Comparison of ENCODE assay signal across 9 mouse cellular contexts in the genomic region with DNA sequence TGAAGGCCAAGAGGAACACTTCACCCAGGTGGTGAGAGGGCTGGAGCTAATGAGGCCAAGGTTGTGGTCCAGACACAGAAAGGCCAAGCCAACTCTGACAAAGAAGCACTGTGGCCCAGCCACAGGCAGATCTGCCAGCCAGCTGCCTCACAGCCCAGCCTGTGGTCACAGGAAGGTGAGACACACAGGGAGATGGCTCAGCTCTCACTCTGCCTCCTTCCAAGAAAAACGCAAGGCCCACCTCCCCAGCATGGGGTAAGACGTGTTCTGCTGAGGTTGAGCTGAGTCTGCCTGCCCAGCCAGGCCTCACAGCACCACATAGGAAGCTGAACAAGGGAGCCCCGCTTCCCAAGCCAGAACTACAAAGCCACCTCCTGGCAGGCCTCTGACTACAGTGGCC. TPM values are rescaled to one million over a fixed set of nuclear protein-coding genes. Genes with fewer than 3 reads are reported as not detected.
DNase-seq lines count a peak whose midpoint lies in the region; ATAC-seq and TF ChIP-seq lines count a peak whose summit lies in the region.
"Had no signal": no experiment of that assay in that cellular context is flagged by ENCODE, and none has a peak within 500 bp of the region (broad histone marks: within the 10 kb centered on the region; RNA-seq: fewer than 3 reads in every experiment).

No protein-coding gene starts in this region.

- peaks cover 10% of the 10 kb centered on the region; the same call in 1 of the 2 replicates for H3K4me1 ChIP-seq in heart, embryonic 15.5 days (replicated peaks)
- H3K4me1 ChIP-seq in stomach, postnatal 0 days (replicated peaks; ENCODE audit: control insufficient read depth, insufficient read depth) = no peaks in the 10 kb centered on the region; the same call in 1 of the 2 replicates
- H3K4me1 ChIP-seq in lung, postnatal 0 days (ENCODE audit: insufficient read depth, low read depth, low read length) = no peaks in the 10 kb centered on the region

- TF ChIP-seq EP300 in stomach, postnatal 0 days (optimal IDR thresholded peaks at IDR 0.05) = no peak
- no peak for TF ChIP-seq EP300 in lung, postnatal 0 days (IDR thresholded peaks at IDR 0.05)

- 65% methylated on average over 3 of the region's 3 CpGs for WGBS in heart, embryonic 15.5 days
- 79% methylated on average over 3 of the region's 3 CpGs for WGBS in stomach, postnatal 0 days
- WGBS in lung, postnatal 0 days = 72% methylated on average over 3 of the region's 3 CpGs

- TF ChIP-seq CTCF in stomach, postnatal 0 days (IDR thresholded peaks at IDR 0.05; ENCODE audit: low read depth) = no peak
- TF ChIP-seq CTCF in lung, postnatal 0 days (IDR thresholded peaks at IDR 0.05) = no peak

- H3K9me3 ChIP-seq in heart, embryonic 15.5 days (replicated peaks) = no peaks in the 10 kb centered on the region
- H3K9me3 ChIP-seq in stomach, postnatal 0 days (ENCODE audit: control insufficient read depth, low read length) = no peaks in the 10 kb centered on the region
- H3K9me3 ChIP-seq in lung, postnatal 0 days (ENCODE audit: low read length) = no peaks in the 10 kb centered on the region

- H3K4me2 ChIP-seq in heart, embryonic 15.5 days = no peak overlapping the region
- H3K4me2 ChIP-seq in stomach, postnatal 0 days (replicated peaks; ENCODE audit: low read depth) = no peak overlapping the region
- H3K4me2 ChIP-seq in lung, postnatal 0 days (replicated peaks; ENCODE audit: low read depth, low read length) = no peak overlapping the region

- intact Hi-C loops in heart, postnatal 25 days (cut with DNase I) = no loop called here

- no peak overlapping the region for H3K4me3 ChIP-seq in heart, embryonic 15.5 days
- no peak overlapping the region for H3K4me3 ChIP-seq in stomach, postnatal 0 days (ENCODE audit: low read depth, low read length)
- no peak overlapping the region for H3K4me3 ChIP-seq in lung, postnatal 0 days (ENCODE audit: low read depth, low read length)

- H3K27me3 ChIP-seq in heart, embryonic 15.5 days = no peaks in the 10 kb centered on the region
- no peaks in the 10 kb centered on the region for H3K27me3 ChIP-seq in stomach, postnatal 0 days (ENCODE audit: control insufficient read depth, insufficient read depth, low read length)
- no peaks in the 10 kb centered on the region for H3K27me3 ChIP-seq in lung, postnatal 0 days (replicated peaks; ENCODE audit: insufficient read depth, low read length)

- ATAC-seq in heart, embryonic 15.5 days (replicated peaks; ENCODE audit: insufficient number of reproducible peaks, insufficient read depth, low FRiP score, low read depth) = peak; percentile 39
- 0 out of 2 replicates have a peak, but pooled peaks have one; percentile 40 for ATAC-seq in stomach, postnatal 0 days (ENCODE audit: low FRiP score, low TSS enrichment)
- no peak for ATAC-seq in lung, postnatal 0 days

- H3K9ac ChIP-seq in heart, embryonic 15.5 days = no peak overlapping the region
- H3K9ac ChIP-seq in stomach, postnatal 0 days (ENCODE audit: low read length) = no peak overlapping the region
- no peak overlapping the region for H3K9ac ChIP-seq in lung, postnatal 0 days (replicated peaks; ENCODE audit: low read depth)

- DNase-seq in heart, postnatal 25 days (ENCODE audit: low spot score) = no peak
- DNase-seq in thymus, postnatal 0 days (ENCODE audit: low spot score) = peak; percentile 14
- no peak for DNase-seq in thymus, postnatal 36 days
- DNase-seq in gastrocnemius, postnatal 25 days = peak; percentile 20
- DNase-seq in stomach, postnatal 0 days (ENCODE audit: low spot score) = no peak
- DNase-seq in left cerebral cortex, adult 11 months (ENCODE audit: low spot score) = no peak
- no peak for DNase-seq in lung, postnatal 0 days (ENCODE audit: low spot score)

- peak overlapping the region; percentile 65 for H3K27ac ChIP-seq in heart, embryonic 15.5 days
- no peak overlapping the region for H3K27ac ChIP-seq in stomach, postnatal 0 days (replicated peaks)
- no peak overlapping the region for H3K27ac ChIP-seq in lung, postnatal 0 days (ENCODE audit: low read length)
- H3K27ac ChIP-seq: macrophage had no signal

- H3K36me3 ChIP-seq in heart, embryonic 15.5 days = no peaks in the 10 kb centered on the region
- no peaks in the 10 kb centered on the region for H3K36me3 ChIP-seq in stomach, postnatal 0 days (ENCODE audit: control insufficient read depth, insufficient read depth, low read length)
- H3K36me3 ChIP-seq in lung, postnatal 0 days (ENCODE audit: insufficient read depth, low read length) = no peaks in the 10 kb centered on the region

RNA-seq across cellular contexts. Expression of a gene that starts 34.5 kb away (rescaled TPM):
- 5.5 and 6.8 TPM in 2 replicates for polyA plus RNA-seq in heart, embryonic 15.5 days (2015; fragmentation: Nextera tagmentation; extraction: Ambion mirVana)
- 1 to 10 TPM; 1.6 to 3.3 TPM for total RNA-seq in heart, postnatal 25 days (2021)
- polyA plus RNA-seq in thymus, postnatal 0 days (2015; fragmentation: Nextera tagmentation; extraction: Ambion mirVana) = 3.6 and 3.7 TPM in 2 replicates
- under 1 TPM; 0.72 TPM for total RNA-seq in gastrocnemius, postnatal 25 days (2021)
- polyA plus RNA-seq in stomach, postnatal 0 days (2015; fragmentation: Nextera tagmentation; extraction: Ambion mirVana) = 3.1 and 3.6 TPM in 2 replicates
- polyA plus RNA-seq in lung, postnatal 0 days (2015; fragmentation: Nextera tagmentation; extraction: Ambion mirVana) = 2.4 and 3.5 TPM in 2 replicates

Comparison
In these comparisons a context has a peak if more than half of its experiments do, and no peak if none do; other contexts are left out.
1. DNase-seq: peak in thymus, postnatal 0 days (single experiment) and gastrocnemius, postnatal 25 days (single experiment); none in heart, postnatal 25 days (single experiment), thymus, postnatal 36 days (0 of 2), stomach, postnatal 0 days (single experiment), left cerebral cortex, adult 11 months (single experiment) and lung, postnatal 0 days (single experiment).